Mouse (Mus musculus) heart, embryonic 16.5 days (tissue): ENCODE data around the gene Nfkbie. TPM values are rescaled to one million over a fixed set of nuclear protein-coding genes. Genes with fewer than 3 reads are reported as not detected.

Source experiments
- ATAC-seq: fragments of 200-750 bp; cut with Nextera tagmentation; replicated peaks from 2 replicates; pipeline ENCODE4 v1.8.0; 2017; ENCODE audit warnings: moderate number of reproducible peaks; ENCODE audit not compliant: insufficient read depth, low FRiP score; ENCODE audit errors: extremely low read depth
- H3K27ac ChIP-seq: fragments of 300-500 bp; sonication (generic); 2 replicates; pipeline ENCODE4 v1.5.1; 2014; ENCODE audit warnings: mild to moderate bottlenecking, low read length, control low read depth, moderate library complexity
- H3K27me3 ChIP-seq: fragments of 300-500 bp; sonication (generic); 2 replicates; pipeline ENCODE4 v1.6.1; 2014; ENCODE audit warnings: low read length, mixed read lengths; ENCODE audit not compliant: control insufficient read depth, insufficient read depth
- H3K36me3 ChIP-seq: fragments of 300-500 bp; sonication (generic); 2 replicates; pipeline ENCODE4 v1.6.1; 2014; ENCODE audit not compliant: control insufficient read depth, insufficient read depth
- H3K4me1 ChIP-seq: fragments of 300-500 bp; sonication (generic); 2 replicates; pipeline ENCODE4 v1.6.1; 2014; ENCODE audit warnings: low read length, mixed read lengths; ENCODE audit not compliant: control insufficient read depth, insufficient read depth
- H3K4me2 ChIP-seq: fragments of 300-500 bp; sonication (generic); 2 replicates; pipeline ENCODE4 v1.6.1; 2014; ENCODE audit warnings: low read depth, mild to moderate bottlenecking, control low read depth, low read length
- H3K4me3 ChIP-seq: fragments of 300-500 bp; sonication (generic); 2 replicates; pipeline ENCODE4 v1.5.1; 2014; ENCODE audit warnings: mild to moderate bottlenecking, control low read depth, low read length
- H3K9ac ChIP-seq: fragments of 300-500 bp; sonication (generic); 2 replicates; pipeline ENCODE4 v1.6.1; 2014; ENCODE audit warnings: low read length, control low read depth
- H3K9me3 ChIP-seq: fragments of 300-500 bp; sonication (generic); replicated peaks from 2 replicates; pipeline ENCODE4 v1.6.1; 2016; ENCODE audit warnings: low read length; ENCODE audit not compliant: control insufficient read depth
- WGBS: fragments of 180-500 bp; shearing (Covaris S2); extraction: QIAGEN DNeasy Blood & Tissue Kit; methylation state at CpG from one replicate; pipeline ENCODE4 v1.1.7; 2014; 5-methylcytosine and 5-hydroxymethylcytosine counted together
- polyA plus RNA-seq: library from polyadenylated mRNA; unstranded; fragments of >200 nt; fragmentation: Nextera tagmentation; extraction: Ambion mirVana; gene quantifications from 2 replicates; pipeline ENCODE4 v1.2.1, GENCODE M21; 2015

The Nfkbie gene
- polyA plus RNA-seq, 1 experiment from 2014 or later: 10.9 TPM

DNA sequence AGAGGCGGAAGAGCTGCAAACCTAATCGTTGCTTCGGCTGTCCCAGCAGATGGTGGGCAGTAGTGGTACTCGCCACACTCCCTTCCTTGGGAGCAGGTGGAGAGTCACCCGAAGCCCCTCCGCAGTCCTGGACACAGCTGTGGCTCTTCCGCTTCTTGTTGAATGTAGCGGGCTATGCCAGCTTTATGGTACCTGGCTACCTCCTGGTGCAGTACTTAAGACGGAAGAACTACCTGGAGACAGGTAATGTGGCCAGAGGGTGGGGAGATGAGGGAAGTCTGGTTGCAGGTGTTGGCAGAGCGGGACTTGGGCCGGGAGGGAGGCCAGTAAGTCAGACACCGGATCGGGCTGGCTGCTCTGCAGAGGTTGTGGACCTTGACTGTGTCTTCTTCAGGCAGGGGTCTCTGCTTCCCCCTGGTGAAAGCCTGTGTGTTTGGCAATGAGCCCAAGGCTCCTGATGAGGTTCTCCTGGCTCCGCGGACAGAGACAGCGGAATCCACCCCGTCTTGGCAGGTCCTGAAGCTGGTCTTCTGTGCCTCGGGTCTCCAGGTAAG is 9.1 kb downstream of the Nfkbie start:
- no peak overlapping the region; the same call in 1 of the 2 replicates for H3K27ac ChIP-seq
- peaks cover 36% of the 10 kb centered on the region for H3K36me3 ChIP-seq
- ATAC-seq: no peak
- peaks cover 23% of the 10 kb centered on the region for H3K4me1 ChIP-seq
- H3K9me3 ChIP-seq: no peaks in the 10 kb centered on the region
- WGBS: 16% methylated on average over 18 of the region's 18 CpGs
- H3K4me2 ChIP-seq: peak overlapping the region; percentile 99
- peak overlapping the region; percentile 96 for H3K4me3 ChIP-seq
- H3K27me3 ChIP-seq: no peaks in the 10 kb centered on the region
- H3K9ac ChIP-seq: peak overlapping the region; percentile 99

DNA sequence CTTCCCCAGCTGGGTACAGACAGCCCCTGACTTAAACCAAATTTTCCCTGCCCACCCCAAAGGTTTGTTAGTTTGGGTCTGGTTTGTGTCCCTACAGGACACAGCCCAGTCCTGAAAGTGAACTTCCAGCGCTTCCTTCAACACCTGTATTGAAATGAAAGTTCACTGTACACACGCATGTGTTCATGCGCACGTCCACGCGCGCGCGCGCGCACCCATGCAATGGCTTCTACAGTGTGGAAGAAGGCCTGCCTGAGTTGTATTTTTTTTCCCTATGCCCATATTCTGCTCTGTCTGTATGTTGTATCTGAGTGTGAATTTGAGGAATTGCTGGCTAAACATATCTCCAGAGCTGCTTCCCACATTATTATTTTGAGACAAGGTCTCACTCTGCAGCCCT is 9.6 kb downstream of the Nfkbie start:
- H3K27ac ChIP-seq: no peak overlapping the region
- H3K4me2 ChIP-seq: peak overlapping the region; percentile 99
- WGBS: 94% methylated on average over 11 of the region's 11 CpGs
- no peaks in the 10 kb centered on the region for H3K27me3 ChIP-seq
- H3K9me3 ChIP-seq: no peaks in the 10 kb centered on the region
- peaks cover 26% of the 10 kb centered on the region for H3K4me1 ChIP-seq
- no peak for ATAC-seq
- peaks cover 41% of the 10 kb centered on the region for H3K36me3 ChIP-seq
- H3K4me3 ChIP-seq: peak overlapping the region; percentile 96; the same call in 1 of the 2 replicates
- H3K9ac ChIP-seq: peak overlapping the region; percentile 99; the same call in 1 of the 2 replicates

DNA sequence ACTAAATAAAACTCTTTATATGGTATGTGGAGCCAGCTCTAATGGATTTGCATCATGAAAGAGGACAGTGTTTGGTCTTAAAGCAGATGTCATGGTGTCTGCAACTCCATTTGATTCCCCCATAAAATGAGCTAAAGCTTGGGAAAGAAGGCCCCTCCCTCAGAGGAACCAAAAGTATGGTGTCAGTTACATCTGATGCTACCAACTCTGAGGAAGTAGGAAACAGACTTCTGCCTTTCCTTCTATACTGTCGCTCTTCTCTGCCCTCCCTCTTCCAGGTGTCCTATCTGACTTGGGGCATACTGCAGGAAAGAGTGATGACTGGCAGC is 10.5 kb downstream of the Nfkbie start:
- Histone ChIP-seq H3K4me3 (no peak overlapping the region), H3K9me3 (no peaks in the 10 kb centered on the region), H3K9ac (no peak overlapping the region), H3K4me2 (no peak overlapping the region), H3K27ac (no peak overlapping the region), H3K27me3 (no peaks in the 10 kb centered on the region), H3K36me3 (peaks cover 50% of the 10 kb centered on the region), H3K4me1 (peaks cover 34% of the 10 kb centered on the region)
- 69% methylated on average over 1 of the region's 1 CpGs for WGBS
- ATAC-seq: no peak

DNA sequence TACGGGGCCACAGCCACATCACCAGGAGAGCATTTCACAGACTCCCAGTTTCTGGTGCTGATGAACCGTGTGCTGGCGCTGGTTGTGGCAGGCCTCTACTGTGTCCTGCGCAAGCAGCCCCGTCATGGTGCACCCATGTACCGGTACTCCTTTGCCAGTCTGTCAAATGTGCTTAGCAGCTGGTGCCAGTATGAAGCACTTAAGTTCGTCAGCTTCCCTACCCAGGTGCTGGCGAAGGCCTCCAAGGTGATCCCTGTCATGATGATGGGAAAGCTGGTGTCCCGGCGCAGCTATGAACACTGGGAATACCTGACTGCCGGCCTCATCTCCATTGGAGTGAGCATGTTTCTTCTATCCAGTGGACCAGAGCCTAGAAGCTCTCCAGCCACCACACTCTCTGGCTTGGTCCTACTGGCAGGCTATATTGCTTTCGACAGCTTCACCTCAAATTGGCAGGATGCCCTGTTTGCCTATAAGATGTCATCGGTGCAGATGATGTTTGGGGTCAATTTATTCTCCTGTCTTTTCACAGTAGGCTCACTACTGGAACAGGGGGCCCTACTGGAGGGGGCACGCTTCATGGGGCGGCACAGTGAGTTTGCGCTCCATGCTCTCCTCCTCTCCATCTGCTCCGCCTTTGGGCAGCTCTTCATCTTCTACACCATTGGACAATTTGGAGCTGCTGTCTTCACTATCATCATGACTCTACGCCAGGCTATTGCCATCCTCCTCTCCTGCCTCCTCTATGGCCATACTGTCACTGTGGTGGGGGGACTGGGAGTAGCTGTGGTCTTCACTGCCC is 11.1 kb downstream of the Nfkbie start:
- Histone ChIP-seq H3K9me3 (no peaks in the 10 kb centered on the region), H3K4me2 (no peak overlapping the region), H3K4me3 (no peak overlapping the region), H3K27ac (peak overlapping the region; percentile 55), H3K36me3 (peaks cover 56% of the 10 kb centered on the region), H3K4me1 (peaks cover 39% of the 10 kb centered on the region), H3K9ac (no peak overlapping the region), H3K27me3 (no peaks in the 10 kb centered on the region)
- ATAC-seq: no peak
- WGBS: 61% methylated on average over 18 of the region's 18 CpGs

DNA sequence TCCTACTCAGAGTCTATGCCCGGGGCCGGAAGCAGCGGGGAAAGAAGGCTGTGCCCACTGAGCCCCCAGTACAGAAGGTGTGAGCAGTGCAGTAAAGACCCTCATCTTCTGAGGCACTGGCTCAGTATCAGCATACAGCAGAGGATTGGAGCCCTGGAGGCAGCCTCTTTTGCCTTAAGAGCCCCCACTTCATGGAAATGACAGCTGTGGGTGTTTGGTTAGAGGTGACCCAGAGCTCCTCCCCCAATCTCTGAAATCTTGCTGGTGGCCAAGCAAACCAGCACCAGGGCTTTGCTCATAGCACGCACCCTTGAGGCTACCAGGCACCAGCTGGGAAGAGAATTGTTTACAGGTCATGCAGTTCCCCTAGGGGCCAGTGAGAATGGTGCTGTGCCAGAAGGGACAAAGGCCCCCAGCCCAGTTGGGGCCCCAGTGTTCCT is 11.7 kb downstream of the Nfkbie start:
- peak overlapping the region; percentile 55 for H3K27ac ChIP-seq
- peaks cover 60% of the 10 kb centered on the region for H3K36me3 ChIP-seq
- no peak overlapping the region for H3K4me2 ChIP-seq
- no peaks in the 10 kb centered on the region for H3K9me3 ChIP-seq
- no peak for ATAC-seq
- 42% methylated on average over 4 of the region's 4 CpGs for WGBS
- no peaks in the 10 kb centered on the region for H3K27me3 ChIP-seq
- no peak overlapping the region for H3K9ac ChIP-seq
- H3K4me1 ChIP-seq: peaks cover 44% of the 10 kb centered on the region
- H3K4me3 ChIP-seq: no peak overlapping the region

DNA sequence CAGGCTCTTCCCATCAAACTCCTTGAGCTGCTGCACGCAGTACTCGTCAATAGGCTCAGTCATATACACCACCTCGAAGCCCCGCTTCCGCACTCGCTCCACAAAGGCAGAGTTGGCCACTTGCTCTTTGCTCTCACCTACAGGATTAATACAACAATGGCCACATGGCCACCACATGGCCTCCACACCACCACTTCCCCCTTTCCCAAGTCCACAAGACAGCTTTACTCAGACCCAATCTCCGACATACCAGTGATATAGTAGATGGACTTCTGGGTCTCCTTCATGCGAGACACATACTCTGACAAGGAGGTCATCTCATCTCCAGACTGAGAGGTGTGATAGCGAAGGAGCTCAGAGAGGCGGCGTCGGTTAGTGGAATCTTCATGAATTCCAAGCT is 13.5 kb downstream of the Nfkbie start:
- H3K27ac ChIP-seq: no peak overlapping the region
- peaks cover 60% of the 10 kb centered on the region for H3K36me3 ChIP-seq
- H3K4me1 ChIP-seq: peaks cover 44% of the 10 kb centered on the region
- H3K27me3 ChIP-seq: no peaks in the 10 kb centered on the region
- no peak overlapping the region for H3K4me3 ChIP-seq
- H3K9ac ChIP-seq: no peak overlapping the region
- WGBS: 83% methylated on average over 12 of the region's 12 CpGs
- H3K9me3 ChIP-seq: no peaks in the 10 kb centered on the region
- ATAC-seq: no peak
- no peak overlapping the region for H3K4me2 ChIP-seq

DNA sequence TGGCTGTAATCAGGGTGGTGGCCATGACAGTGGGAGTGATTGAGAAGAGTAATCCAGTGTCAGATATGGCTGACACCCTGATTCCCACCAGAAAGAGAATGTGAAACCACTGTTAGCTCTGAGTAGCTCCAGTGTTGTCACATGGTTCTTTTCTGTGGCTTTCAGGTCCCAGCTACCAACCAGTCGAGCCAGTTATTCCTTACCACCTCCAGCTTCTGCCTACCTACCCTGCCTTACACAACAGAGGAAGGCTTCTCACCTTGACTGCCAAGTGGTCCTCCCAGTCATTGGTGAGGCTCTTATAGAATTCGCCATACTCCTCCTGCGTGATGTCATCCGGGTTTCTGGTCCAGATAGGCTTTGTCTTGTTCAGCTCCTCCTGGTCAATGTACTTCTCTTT is 14.5 kb downstream of the Nfkbie start:
- Histone ChIP-seq H3K4me3 (no peak overlapping the region), H3K4me1 (peaks cover 45% of the 10 kb centered on the region), H3K27me3 (no peaks in the 10 kb centered on the region), H3K4me2 (no peak overlapping the region), H3K27ac (no peak overlapping the region), H3K36me3 (peaks cover 60% of the 10 kb centered on the region), H3K9ac (no peak overlapping the region), H3K9me3 (no peaks in the 10 kb centered on the region)
- ATAC-seq: no peak
- 69% methylated on average over 4 of the region's 4 CpGs for WGBS

DNA sequence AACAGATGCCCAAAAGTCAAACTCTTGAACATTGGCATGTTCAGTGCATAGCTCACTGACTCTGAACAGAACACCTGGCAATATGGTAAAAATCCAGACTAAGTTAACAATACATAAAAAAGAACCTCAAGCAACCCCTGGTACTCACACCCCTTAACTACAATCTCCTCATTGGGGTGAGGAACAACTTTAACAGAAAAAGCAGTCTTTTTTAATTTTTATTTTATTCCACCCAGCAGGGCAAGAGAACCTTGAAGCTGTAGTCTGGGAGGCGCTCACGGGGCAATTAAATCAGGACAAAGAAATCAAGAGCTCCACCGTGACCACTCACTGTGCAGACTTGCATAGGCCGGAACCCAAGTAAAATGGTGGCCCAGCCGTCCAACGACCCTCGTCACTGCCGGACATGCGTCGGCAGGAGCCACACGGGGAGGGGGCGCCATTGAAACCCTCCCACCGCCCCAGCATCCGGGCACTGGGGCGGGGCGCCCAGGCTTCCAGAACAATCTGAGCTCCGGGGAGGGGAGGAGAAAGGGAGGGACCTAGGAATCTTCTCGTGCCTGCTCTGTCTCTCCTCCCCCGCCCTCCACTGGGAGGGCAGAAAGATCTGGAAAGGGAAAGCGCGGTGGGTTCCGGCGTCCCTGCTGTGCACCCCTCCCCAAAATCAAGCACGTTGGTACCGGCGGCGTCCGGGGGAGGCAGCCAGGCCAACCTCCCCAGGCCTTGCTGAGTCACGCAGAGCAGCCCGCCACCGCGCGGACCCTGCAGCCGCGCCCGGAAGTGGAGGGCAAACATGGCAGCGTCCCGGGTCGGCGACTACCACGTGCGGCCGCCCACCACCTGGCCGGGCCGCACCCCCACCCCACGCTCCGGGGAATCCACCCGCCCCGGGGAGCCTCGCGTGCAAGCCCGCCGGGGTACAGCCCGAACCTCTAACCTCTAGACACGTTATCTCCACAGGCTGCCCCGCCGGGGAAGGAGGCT is 16.9 kb downstream of the Nfkbie start:
- Histone ChIP-seq H3K4me1 (peaks cover 40% of the 10 kb centered on the region), H3K27me3 (no peaks in the 10 kb centered on the region), H3K4me2 (peak overlapping the region; percentile 91), H3K9ac (peak overlapping the region; percentile 100), H3K4me3 (peak overlapping the region; percentile 100), H3K27ac (peak overlapping the region; percentile 99), H3K9me3 (no peaks in the 10 kb centered on the region), H3K36me3 (peaks cover 46% of the 10 kb centered on the region)
- ATAC-seq: peak; percentile 56
- under 1% methylated on average over 57 of the region's 57 CpGs for WGBS
